Mouse (Mus musculus) layer of hippocampus, adult 18-20 months (tissue): ENCODE data around the gene Usp32. TPM values are rescaled to one million over a fixed set of nuclear protein-coding genes. Genes with fewer than 3 reads are reported as not detected.

ENCODE experiments used
- DNase-seq, 2 experiments: peaks; one replicate each; pipeline ENCODE4 v3.0.0; 2022; ENCODE audit warnings: low spot score in 2 of 2
- total RNA-seq, 2 experiments: library from RNA; stranded (reverse); gene quantifications; 2 replicates each; pipeline ENCODE4 v1.2.3; 2021

Gene Usp32
- total RNA-seq, 2 experiments from 2014 or later, result 89.1 to 93.3 TPM

DNA sequence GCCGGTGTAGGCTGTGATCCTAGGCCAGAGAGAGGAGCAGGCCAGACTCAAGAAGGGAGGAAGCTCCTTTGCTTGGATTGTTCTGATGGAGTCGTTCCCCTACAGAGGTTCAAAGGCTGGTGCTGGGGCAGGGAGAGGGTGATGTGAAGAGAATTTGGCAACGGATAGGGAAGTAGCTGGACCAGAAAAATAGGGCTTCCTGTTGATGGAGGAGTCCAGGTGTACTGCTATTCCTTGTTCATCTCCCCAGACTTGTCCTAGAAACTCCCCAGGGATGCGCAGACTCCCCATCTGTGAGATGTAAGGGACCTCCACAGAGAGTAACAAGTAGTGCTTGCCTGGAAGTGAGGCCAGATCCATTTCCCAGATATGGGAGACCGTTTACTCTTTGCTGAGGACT lies 183.6 kb downstream of the Usp32 start:
- DNase-seq, result no peak

DNA sequence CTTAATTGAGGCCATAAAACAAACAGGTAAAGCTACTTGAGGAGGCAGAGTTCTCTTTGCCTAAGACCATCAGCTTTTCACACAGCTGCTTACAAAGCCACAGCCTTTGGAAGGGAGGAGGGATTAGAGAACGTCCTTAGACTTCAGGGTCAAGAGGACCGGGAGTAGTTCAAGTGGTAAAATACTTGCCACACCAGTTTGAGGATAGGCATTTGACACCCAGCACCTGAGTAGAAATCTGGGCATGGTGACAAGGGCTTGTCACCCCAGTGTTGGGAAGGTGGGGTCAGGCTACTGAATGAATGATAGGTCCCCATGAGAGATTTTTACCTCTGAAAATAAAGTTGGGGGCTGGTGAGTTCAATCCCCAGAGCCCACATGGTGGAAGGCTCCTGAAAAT lies 187.3 kb downstream of the Usp32 start:
- DNase-seq, result no peak

DNA sequence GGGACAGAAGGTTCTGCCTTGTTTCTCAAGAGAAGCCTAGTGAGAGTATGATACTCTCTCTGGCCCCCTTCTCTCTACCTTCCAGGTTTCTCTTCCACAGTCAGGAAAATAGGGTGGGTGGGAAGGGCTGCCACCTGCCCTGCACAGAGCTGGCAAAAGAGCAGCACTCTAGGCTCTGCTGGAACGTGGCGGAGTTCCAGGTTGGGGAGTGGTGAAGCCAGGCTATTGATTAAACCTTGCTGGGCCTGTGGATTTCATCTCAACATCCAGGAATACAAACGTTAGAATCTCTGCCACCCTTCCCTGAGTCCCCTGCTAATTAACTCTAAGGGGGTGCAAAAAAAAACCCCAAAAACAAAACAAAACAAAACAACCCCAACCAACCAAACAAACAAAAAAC lies 191.4 kb downstream of the Usp32 start:
- DNase-seq, result no peak

DNA sequence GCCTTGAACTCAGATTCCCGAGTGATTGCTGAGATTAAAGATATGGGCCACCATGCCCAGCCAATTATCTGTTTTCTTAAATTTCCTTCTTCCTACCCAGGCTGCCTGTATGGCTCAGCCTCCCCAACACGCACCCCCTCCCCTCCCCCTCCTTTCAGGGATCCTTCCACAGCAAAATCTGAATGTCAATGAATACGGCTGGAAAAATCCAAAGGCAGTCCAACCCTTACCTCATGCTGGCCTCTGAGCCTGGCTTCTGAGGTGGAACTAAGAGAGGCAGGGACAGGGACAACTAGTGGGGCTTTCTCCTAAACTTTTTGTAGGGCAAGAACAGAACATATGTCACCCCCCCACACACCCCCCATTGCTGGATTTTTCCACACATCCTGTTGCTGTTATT lies 191.8 kb downstream of the Usp32 start:
- no peak for DNase-seq

DNA sequence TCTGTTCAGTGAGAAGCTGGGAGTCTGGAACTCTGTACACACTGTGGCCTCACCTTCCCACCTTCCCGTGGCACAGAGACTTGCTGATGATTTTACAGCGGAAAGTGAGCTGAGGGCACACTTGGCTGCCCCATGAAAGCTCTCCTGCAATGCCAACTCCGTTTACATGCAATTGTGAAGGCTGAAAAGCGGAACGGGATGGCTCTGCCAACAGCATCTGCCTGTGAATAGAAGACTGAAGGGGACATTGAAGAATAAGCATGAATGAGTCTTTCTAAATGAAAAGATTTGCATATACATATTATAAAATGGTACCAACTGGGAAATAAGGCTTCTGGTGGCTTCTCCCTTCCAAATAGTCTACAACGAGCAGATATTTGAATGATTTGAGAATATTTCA lies 192.8 kb downstream of the Usp32 start:
- peak in 1 of 2 experiments; percentile 31 for DNase-seq

DNA sequence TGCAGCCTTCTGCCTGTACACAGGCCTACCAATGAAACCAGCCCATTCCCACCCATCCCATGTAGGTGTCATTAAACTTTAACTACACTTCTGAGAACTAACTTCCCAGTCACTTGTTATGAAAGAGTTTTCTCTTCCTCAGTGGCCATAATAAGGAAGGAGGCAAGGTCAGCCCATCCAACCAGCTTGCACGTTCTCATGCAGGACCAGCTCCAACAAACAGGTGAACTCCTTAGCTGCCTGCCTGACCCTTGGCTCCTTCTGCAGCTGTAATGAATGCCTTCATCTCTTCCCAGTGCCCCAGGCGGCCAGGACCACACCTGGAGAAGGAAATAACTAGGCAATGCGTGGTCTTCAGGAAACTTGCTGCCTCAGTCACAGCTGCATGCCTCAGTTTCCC lies 194.1 kb downstream of the Usp32 start:
- no peak for DNase-seq

DNA sequence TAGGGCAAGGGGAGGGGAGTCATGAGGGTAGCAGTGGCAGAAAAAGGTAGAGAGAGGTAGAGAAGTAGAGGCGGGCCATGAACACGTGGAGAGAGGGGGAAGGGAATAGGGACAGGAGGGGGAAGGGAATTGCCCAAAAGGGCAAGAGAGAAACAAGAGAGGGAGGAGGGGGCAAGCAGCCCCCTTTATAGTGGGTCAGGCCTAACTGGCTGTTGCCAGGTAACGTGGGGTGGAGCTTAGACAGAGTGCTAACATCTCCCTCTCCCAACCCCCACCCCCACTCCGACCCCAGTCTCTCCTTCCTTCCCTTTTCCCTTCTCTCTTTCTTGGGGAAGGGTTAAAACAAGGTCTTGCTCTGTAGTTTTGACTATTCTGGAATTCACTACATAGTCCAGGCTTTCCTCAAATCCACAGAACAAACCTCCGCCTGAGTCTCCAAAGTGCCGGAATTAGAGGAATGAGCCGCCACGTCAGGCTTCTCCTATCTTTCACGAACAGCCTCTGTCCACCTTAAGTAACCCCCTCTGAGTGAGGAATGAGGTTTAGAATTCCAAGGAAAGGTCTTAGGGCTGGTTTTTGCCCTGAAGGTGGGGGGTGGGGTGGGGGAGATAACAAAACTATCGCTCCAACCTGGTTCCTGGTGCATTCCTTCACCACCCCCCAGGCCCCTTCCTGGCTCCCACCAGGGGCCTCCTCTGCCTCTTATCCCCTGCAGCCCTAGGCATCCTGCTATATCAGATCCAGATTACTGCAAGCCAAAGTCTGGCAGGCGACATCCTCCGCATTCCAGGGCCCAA lies 195.1 kb downstream of the Usp32 start:
- no peak for DNase-seq

DNA sequence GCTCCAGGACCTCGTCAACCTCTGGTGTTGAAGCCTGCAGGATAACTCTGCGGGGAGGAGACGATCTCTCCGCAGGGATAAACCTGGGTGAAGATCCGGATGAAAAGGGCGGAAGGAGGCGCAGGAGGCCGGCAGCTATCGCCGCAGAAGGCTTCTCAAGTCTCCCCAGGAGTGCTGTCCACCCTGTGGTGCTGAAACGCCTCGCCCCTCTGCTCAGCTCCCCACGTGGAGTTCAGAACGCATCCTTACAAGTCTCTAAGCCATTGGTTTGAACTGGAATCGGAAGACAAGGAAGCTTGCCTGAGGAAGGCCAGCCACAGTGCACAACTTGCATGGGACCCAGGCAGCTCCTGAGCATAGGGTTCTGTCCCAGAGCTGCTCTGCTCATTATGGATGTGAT lies 196.0 kb downstream of the Usp32 start:
- DNase-seq, result no peak

DNA sequence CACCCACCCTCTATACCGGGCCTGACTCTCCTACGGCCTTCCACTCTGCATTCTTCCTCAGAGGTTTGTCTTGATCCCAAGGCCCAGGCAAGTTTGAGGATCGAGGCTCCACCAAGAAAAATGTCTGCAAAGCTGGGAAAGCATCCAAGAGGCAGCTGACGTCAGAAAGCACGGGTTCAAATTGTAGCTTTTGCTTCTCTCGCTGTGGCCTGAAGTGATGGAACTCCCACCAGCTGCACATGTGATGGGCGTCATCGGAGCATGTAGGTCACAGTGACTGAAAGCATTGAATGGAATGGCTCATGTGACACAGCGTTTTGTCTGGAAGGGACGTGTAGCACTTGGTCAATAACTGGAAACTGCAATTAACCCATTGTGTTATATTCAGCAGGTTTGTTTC lies 199.8 kb downstream of the Usp32 start:
- DNase-seq, result no peak

DNA sequence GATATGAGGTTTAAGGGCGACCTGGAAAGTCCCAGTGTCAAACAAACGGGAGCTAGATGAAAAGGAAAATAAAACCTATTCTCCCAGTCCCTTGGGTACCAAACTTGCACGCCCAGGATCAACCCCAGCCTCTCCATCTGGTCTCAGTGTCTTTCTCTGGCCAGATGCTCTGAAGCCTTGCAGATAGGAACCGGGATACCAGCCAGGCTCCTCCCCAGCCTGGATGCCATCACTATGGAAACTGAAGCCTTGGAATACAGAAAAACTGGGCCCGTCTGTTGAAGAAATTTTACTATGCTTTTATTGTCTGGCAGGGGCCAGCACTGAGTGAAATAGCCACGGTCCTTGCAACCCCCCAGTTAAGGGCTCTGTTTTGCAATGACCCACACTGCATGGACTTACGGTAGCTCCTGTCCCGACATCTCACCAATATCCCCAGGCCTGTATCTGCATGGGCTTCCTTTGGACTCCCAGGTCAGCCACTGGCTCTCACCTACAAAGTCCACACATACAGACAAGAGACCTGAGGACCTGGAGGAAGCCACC lies 200.4 kb downstream of the Usp32 start:
- peak; percentile 68 to 89 for DNase-seq

Other genes with a start within 250 kb of the Usp32 start
- gene Znhit3, start 223.8 kb downstream of the Usp32 start, total RNA-seq, result 10 to 100 TPM; 29.3 to 30.0 TPM
- 10 to 100 TPM; 65.3 to 71.2 TPM for gene Car4, start 182.4 kb downstream of the Usp32 start, total RNA-seq
- gene 1700125H20Rik, start 30.2 kb upstream of the Usp32 start, total RNA-seq, result not detected
- gene Appbp2, start 95.0 kb upstream of the Usp32 start, total RNA-seq, result 10 to 100 TPM; 49.0 to 50.9 TPM
- 10 to 100 TPM; 16.2 to 17.0 TPM for gene Ppm1d, start 171.1 kb upstream of the Usp32 start, total RNA-seq
- 10 to 100 TPM; 70.0 to 78.5 TPM for gene Bcas3, start 213.0 kb upstream of the Usp32 start, total RNA-seq